Mouse (Mus musculus) layer of hippocampus, adult 2 months (tissue): Measurements from ENCODE around the gene Fam20a. TPM values are rescaled to one million over a fixed set of nuclear protein-coding genes. Genes with fewer than 3 reads are reported as not detected.
A peak's percentile ranks its signal among the peaks of the same experiment; 100 is the strongest.

Experiments used
- DNase-seq, 2 experiments: peaks; one replicate each; pipeline ENCODE4 v3.0.0; 2022; ENCODE audit warnings: low spot score in 2 of 2
- H3K27ac ChIP-seq: fragments of 200-600 bp; 2 replicates; pipeline ENCODE4 v1.8.1; 2022
- H3K4me3 ChIP-seq: fragments of 200-600 bp; 2 replicates; pipeline ENCODE4 v1.8.1; 2022; ENCODE audit warnings: mild to moderate bottlenecking
- CTCF ChIP-seq: fragments of 200-600 bp; conservative IDR thresholded peaks from 2 replicates; pipeline ENCODE4 v1.8.1; 2022; ENCODE audit warnings: antibody characterized with exemption, mild to moderate bottlenecking, moderate library complexity
- long read RNA-seq, 2 experiments: library from polyadenylated mRNA; stranded (forward); transcript quantifications; one replicate each; pipeline ENCODE4 v2.0.0; 2021; ENCODE audit warnings: borderline mapping rate in 2 of 2
- total RNA-seq, 2 experiments: library from RNA; stranded (reverse); gene quantifications; 2 replicates each; pipeline ENCODE4 v1.2.3; 2021

Fam20a gene
- total RNA-seq, result 10 to 100 TPM; 13.6 to 16.1 TPM
- long read RNA-seq, experiment 1, transcript Fam20a-201 (11 exons, 2,541 nt), result major isoform, 14 of 17 reads
- long read RNA-seq, experiment 1, partial matches to known transcripts, result 1 of 17 reads
- long read RNA-seq, experiment 1, other reads (novel, unspliced or antisense), result 2 of 17 reads
- long read RNA-seq, experiment 2, transcript Fam20a-201 (11 exons, 2,541 nt), result major isoform, 13 of 19 reads
- long read RNA-seq, experiment 2, partial matches to known transcripts, result 1 of 19 reads
- long read RNA-seq, experiment 2, other reads (novel, unspliced or antisense), result 5 of 19 reads

GRCm38 (mm10) chr11:109721781-109722446, at the start of gene Fam20a:
Gene Fam20a, minus strand, starts transcription at chr11:109722279.
- DNase-seq, result peak; percentile 54 to 76
- peak within 1 kb of the TSS; percentile 69 for H3K4me3 ChIP-seq
- TF ChIP-seq CTCF, result peak; percentile 49
- H3K27ac ChIP-seq, result peak within 1 kb of the TSS; percentile 85

- DNase-seq, result no peak
- no peak overlapping the region for H3K27ac ChIP-seq
- no peak overlapping the region for H3K4me3 ChIP-seq
- TF ChIP-seq CTCF, result no peak
These were observed 49.3 kb upstream of the Fam20a start for GRCm38 (mm10) chr11:109771381-109771780.

GRCm38 (mm10) chr11:109770185-109770584, 48.1 kb upstream of the Fam20a start:
- no peak for DNase-seq
- Histone ChIP-seq H3K27ac (no peak overlapping the region), H3K4me3 (no peak overlapping the region)
- no peak for TF ChIP-seq CTCF

- TF ChIP-seq CTCF, result peak; percentile 44
- no peak overlapping the region for H3K27ac ChIP-seq
- H3K4me3 ChIP-seq, result no peak overlapping the region
- no peak for DNase-seq
These were observed 47.0 kb upstream of the Fam20a start for GRCm38 (mm10) chr11:109769091-109769490.

- no peak overlapping the region for H3K4me3 ChIP-seq
- DNase-seq, result no peak
- no peak for TF ChIP-seq CTCF
- H3K27ac ChIP-seq, result no peak overlapping the region
These were observed 38.0 kb upstream of the Fam20a start for GRCm38 (mm10) chr11:109760063-109760462.

GRCm38 (mm10) chr11:109758616-109759215, 36.6 kb upstream of the Fam20a start:
- DNase-seq, result no peak
- Histone ChIP-seq H3K4me3 (no peak overlapping the region), H3K27ac (no peak overlapping the region)
- TF ChIP-seq CTCF, result no peak

GRCm38 (mm10) chr11:109754105-109754602, 32.1 kb upstream of the Fam20a start:
- Histone ChIP-seq H3K27ac (peak overlapping the region; percentile 82), H3K4me3 (no peak overlapping the region)
- peak; percentile 38 to 69 for DNase-seq
- TF ChIP-seq CTCF, result no peak

GRCm38 (mm10) chr11:109751636-109752603, 29.8 kb upstream of the Fam20a start:
- DNase-seq, result no peak
- no peak for TF ChIP-seq CTCF

GRCm38 (mm10) chr11:109745210-109745609, 23.1 kb upstream of the Fam20a start:
- no peak for TF ChIP-seq CTCF
- Histone ChIP-seq H3K27ac (no peak overlapping the region), H3K4me3 (no peak overlapping the region)
- no peak for DNase-seq

More at GRCm38 (mm10) chr11:109751636-109752603, 29.8 kb upstream of the Fam20a start:
- no peak overlapping the region for H3K27ac ChIP-seq
- peak overlapping the region; percentile 11; the same call in 1 of the 2 replicates for H3K4me3 ChIP-seq

- H3K4me3 ChIP-seq, result no peak overlapping the region
- no peak for DNase-seq
- no peak overlapping the region for H3K27ac ChIP-seq
- no peak for TF ChIP-seq CTCF
These were observed 15.9 kb upstream of the Fam20a start for GRCm38 (mm10) chr11:109737967-109738366.

GRCm38 (mm10) chr11:109736406-109736805, 14.3 kb upstream of the Fam20a start:
- TF ChIP-seq CTCF, result no peak

GRCm38 (mm10) chr11:109734341-109734740, 12.3 kb upstream of the Fam20a start:
- Histone ChIP-seq H3K27ac (no peak overlapping the region), H3K4me3 (no peak overlapping the region)
- no peak for TF ChIP-seq CTCF
- DNase-seq, result no peak

More at GRCm38 (mm10) chr11:109736406-109736805, 14.3 kb upstream of the Fam20a start:
- no peak overlapping the region for H3K27ac ChIP-seq
- DNase-seq, result no peak
- no peak overlapping the region for H3K4me3 ChIP-seq
